In genomic region chr3:40799530-40800372, GRCm38 (mm10) we compare ENCODE assay signal across 8 mouse cellular contexts. TPM values are rescaled to one million over a fixed set of nuclear protein-coding genes. Genes with fewer than 3 reads are reported as not detected.
A peak's percentile ranks its signal among the peaks of the same experiment; 100 is the strongest.
DNase-seq lines count a peak whose midpoint lies in the region; ATAC-seq lines count a peak whose summit lies in the region.

TSS of gene Plk4 (plus strand) at chr3:40800019.

- ATAC-seq in megakaryocyte progenitor cell, adult 5-6 weeks (replicated peaks; ENCODE audit: poor library complexity), result peak; percentile 73

- peak; percentile 99 for DNase-seq in adipocyte (ENCODE audit: low spot score)
- peak; percentile 100 for DNase-seq in embryo, embryonic 10 days (ENCODE audit: low spot score)
- peak; percentile 98 for DNase-seq in gastrocnemius, postnatal 10 days
- peak; percentile 99 for DNase-seq in induced T-regulatory cell, adult 2 months (ENCODE audit: low read depth)
- peak; percentile 77 to 96 for DNase-seq in left cerebral cortex, adult 9 months (ENCODE audit: low spot score in 2 of 2)
- DNase-seq in right cerebral cortex, postnatal 14 days, result peak; percentile 99
- DNase-seq in urinary bladder, postnatal 36 days (ENCODE audit: low spot score in 2 of 2), result peak; percentile 92 to 96

RNA-seq across cellular contexts. Expression of gene Plk4, which starts in this region (rescaled TPM):
- total RNA-seq in gastrocnemius, postnatal 10 days (2021), result 10 to 100 TPM in 1 of 2 experiments, 1 to 10 TPM in 1; 4.3 to 15.4 TPM
- 76.6 and 80.1 TPM in 2 replicates for total RNA-seq in megakaryocyte progenitor cell, adult 5-6 weeks (2015)
- total RNA-seq in megakaryocyte progenitor cell, adult 5-6 weeks (2017), result 76.3 and 107 TPM in 2 replicates

Comparison
In these comparisons a context has a peak if more than half of its experiments do, and no peak if none do; other contexts are left out.
1. Peak in every context shown above with its lines: DNase-seq and ATAC-seq.
2. RNA of gene Plk4 (total RNA-seq): 76.3 to 107 TPM in megakaryocyte progenitor cell, adult 5-6 weeks; 4.3 to 15.4 TPM in gastrocnemius, postnatal 10 days; every median in the first group is over 4 times any median in the second.